Mouse (Mus musculus): ENCODE measurements around the gene Ddx54. TPM values are rescaled to one million over a fixed set of nuclear protein-coding genes. Genes with fewer than 3 reads are reported as not detected.

Gene Ddx54
- polyA plus RNA-seq, 1 experiment from 2014 or later = 17.9 TPM

DNA sequence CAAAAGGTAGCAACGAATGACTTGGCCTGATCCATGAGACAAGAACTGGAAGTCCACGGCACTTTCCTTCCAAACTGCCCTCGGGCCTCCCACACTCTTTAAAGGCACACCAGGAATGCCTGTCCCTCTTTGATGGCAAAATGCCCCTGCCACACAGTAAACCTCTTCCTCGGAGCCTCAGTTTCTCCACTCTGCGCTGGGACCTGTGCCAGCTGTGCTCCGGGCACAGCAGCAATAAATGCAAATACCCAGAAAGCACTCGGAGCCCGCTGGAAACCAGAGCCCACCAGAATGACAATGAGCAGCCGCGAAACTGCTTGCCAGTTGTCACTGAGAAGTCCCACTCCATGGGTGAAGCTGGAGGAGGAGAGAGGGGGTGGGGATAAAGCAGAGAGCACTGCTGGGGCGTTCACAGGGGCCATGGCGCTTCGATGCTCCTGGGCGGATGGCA, 44.8 kb upstream of the Ddx54 start:
- 64% methylated on average over 14 of the region's 14 CpGs for WGBS

GRCm38 (mm10) chr5:120568336-120568768, 44.2 kb upstream of the Ddx54 start:
- Histone ChIP-seq H3K27me3 (ENCODE audit: control insufficient read depth, insufficient read depth, low read length) (no peaks in the 10 kb centered on the region), H3K36me3 (ENCODE audit: control insufficient read depth, insufficient read depth, low read length) (no peaks in the 10 kb centered on the region), H3K4me1 (ENCODE audit: control insufficient read depth in 2 of 2, insufficient read depth in 2 of 2, low read length in 2 of 2) (peaks cover 57 to 62% of the 10 kb centered on the region in 2 experiments), H3K4me2 (ENCODE audit: low read length) (no peak overlapping the region), H3K4me3 (ENCODE audit: control insufficient read depth in 1 of 2, insufficient read depth in 1 of 2, low read depth in 1 of 2, low read length in 2 of 2) (no peak overlapping the region), H3K9ac (ENCODE audit: low read length) (no peak overlapping the region), H3K9me3 (ENCODE audit: control insufficient read depth, low read length) (no peaks in the 10 kb centered on the region), H3K27ac (replicated peaks in 1 of 2; ENCODE audit: control insufficient read depth in 1 of 2, insufficient read depth in 1 of 2, low read depth in 2 of 2, low read length in 2 of 2) (no peak overlapping the region)
- ATAC-seq (ENCODE audit: insufficient number of reproducible peaks, insufficient read depth, low FRiP score, low read depth) = no peak
- WGBS = 74% methylated on average over 9 of the region's 9 CpGs

More for the DNA sequence above, 44.8 kb upstream of the Ddx54 start:
- Histone ChIP-seq H3K36me3 (ENCODE audit: control insufficient read depth, insufficient read depth, low read length) (no peaks in the 10 kb centered on the region), H3K27ac (replicated peaks in 1 of 2; ENCODE audit: control insufficient read depth in 1 of 2, insufficient read depth in 1 of 2, low read depth in 2 of 2, low read length in 2 of 2) (no peak overlapping the region), H3K4me3 (ENCODE audit: control insufficient read depth in 1 of 2, insufficient read depth in 1 of 2, low read depth in 1 of 2, low read length in 2 of 2) (no peak overlapping the region), H3K4me2 (ENCODE audit: low read length) (no peak overlapping the region), H3K27me3 (ENCODE audit: control insufficient read depth, insufficient read depth, low read length) (no peaks in the 10 kb centered on the region), H3K9me3 (ENCODE audit: control insufficient read depth, low read length) (no peaks in the 10 kb centered on the region), H3K9ac (ENCODE audit: low read length) (no peak overlapping the region), H3K4me1 (ENCODE audit: control insufficient read depth in 2 of 2, insufficient read depth in 2 of 2, low read length in 2 of 2) (peaks cover 63 to 68% of the 10 kb centered on the region in 2 experiments)
- ATAC-seq (ENCODE audit: insufficient number of reproducible peaks, insufficient read depth, low FRiP score, low read depth) = no peak

DNA sequence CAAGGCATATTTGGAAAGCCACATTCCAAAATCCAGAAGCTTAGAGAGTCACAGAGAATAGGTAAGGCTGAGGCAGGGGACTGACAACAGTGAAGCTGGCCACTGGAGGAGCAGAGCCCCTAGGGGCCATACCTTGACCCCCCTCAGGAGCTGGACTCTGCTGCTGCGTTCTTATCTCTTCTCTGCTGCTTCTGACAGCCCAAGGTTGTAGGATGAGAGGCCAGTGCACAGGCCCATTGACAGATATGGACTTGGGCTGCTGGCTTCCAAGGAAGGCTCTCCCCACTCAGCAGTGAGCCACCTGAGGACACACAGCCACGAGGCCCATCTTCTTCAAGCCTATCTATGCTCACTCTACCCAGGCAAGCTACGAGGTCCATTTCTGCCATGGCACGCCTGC, 43.6 kb upstream of the Ddx54 start:
- Histone ChIP-seq H3K27me3 (ENCODE audit: control insufficient read depth, insufficient read depth, low read length) (no peaks in the 10 kb centered on the region), H3K4me1 (ENCODE audit: control insufficient read depth in 2 of 2, insufficient read depth in 2 of 2, low read length in 2 of 2) (peaks cover 51 to 57% of the 10 kb centered on the region in 2 experiments), H3K9ac (ENCODE audit: low read length) (no peak overlapping the region), H3K4me3 (ENCODE audit: control insufficient read depth in 1 of 2, insufficient read depth in 1 of 2, low read depth in 1 of 2, low read length in 2 of 2) (no peak overlapping the region), H3K9me3 (ENCODE audit: control insufficient read depth, low read length) (no peaks in the 10 kb centered on the region), H3K4me2 (ENCODE audit: low read length) (no peak overlapping the region), H3K27ac (replicated peaks in 1 of 2; ENCODE audit: control insufficient read depth in 1 of 2, insufficient read depth in 1 of 2, low read depth in 2 of 2, low read length in 2 of 2) (no peak overlapping the region), H3K36me3 (ENCODE audit: control insufficient read depth, insufficient read depth, low read length) (no peaks in the 10 kb centered on the region)
- WGBS = 50% methylated on average over 4 of the region's 4 CpGs
- no peak for ATAC-seq (ENCODE audit: insufficient number of reproducible peaks, insufficient read depth, low FRiP score, low read depth)

- no peak overlapping the region for H3K4me3 ChIP-seq (ENCODE audit: control insufficient read depth in 1 of 2, insufficient read depth in 1 of 2, low read depth in 1 of 2, low read length in 2 of 2)
- no peak overlapping the region for H3K27ac ChIP-seq (replicated peaks in 1 of 2; ENCODE audit: control insufficient read depth in 1 of 2, insufficient read depth in 1 of 2, low read depth in 2 of 2, low read length in 2 of 2)
- peaks cover 50 to 59% of the 10 kb centered on the region in 2 experiments for H3K4me1 ChIP-seq (ENCODE audit: control insufficient read depth in 2 of 2, insufficient read depth in 2 of 2, low read length in 2 of 2)
- no peak overlapping the region for H3K4me2 ChIP-seq (ENCODE audit: low read length)
- no peaks in the 10 kb centered on the region for H3K27me3 ChIP-seq (ENCODE audit: control insufficient read depth, insufficient read depth, low read length)
- H3K9me3 ChIP-seq (ENCODE audit: control insufficient read depth, low read length) = no peaks in the 10 kb centered on the region
- H3K9ac ChIP-seq (ENCODE audit: low read length) = no peak overlapping the region
- 80% methylated on average over 3 of the region's 3 CpGs for WGBS
- ATAC-seq (ENCODE audit: insufficient number of reproducible peaks, insufficient read depth, low FRiP score, low read depth) = no peak
- H3K36me3 ChIP-seq (ENCODE audit: control insufficient read depth, insufficient read depth, low read length) = 0 out of 2 replicates have a peak, but pooled peaks cover 3% of the 10 kb centered on the region
These were observed 42.7 kb upstream of the Ddx54 start for GRCm38 (mm10) chr5:120569791-120570190.

DNA sequence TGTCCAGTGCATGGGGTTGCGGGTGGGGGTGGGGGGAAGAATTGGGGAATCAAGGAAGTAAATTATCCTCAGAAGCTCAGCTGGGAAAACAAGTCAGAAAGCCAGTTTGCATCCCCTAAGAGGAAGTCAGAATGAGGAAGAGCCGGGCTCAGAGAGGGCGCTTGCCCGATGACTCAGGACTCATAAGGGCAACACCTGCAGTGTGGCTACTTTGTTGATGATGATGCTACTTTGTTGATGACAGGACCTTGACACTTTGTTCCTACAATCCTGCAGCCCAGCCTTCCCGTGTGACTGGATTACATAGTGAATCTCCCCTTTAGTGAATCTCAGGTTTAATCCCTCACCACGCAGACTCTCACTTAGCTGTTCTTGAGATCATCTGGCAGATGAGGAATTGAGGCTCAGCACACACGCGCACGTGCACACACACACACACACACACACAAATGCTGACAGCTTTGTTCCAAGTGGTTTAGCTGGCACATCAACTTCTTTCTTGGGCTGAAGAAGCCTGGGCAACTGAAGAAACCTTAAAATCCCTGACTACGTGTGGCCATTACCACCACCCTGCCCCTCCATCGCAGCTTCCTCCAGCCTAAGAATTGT, 42.1 kb upstream of the Ddx54 start:
- H3K9ac ChIP-seq (ENCODE audit: low read length) = no peak overlapping the region
- H3K4me3 ChIP-seq (ENCODE audit: control insufficient read depth in 1 of 2, insufficient read depth in 1 of 2, low read depth in 1 of 2, low read length in 2 of 2) = no peak overlapping the region
- H3K9me3 ChIP-seq (ENCODE audit: control insufficient read depth, low read length) = no peaks in the 10 kb centered on the region
- 0 out of 2 replicates have a peak, but pooled peaks cover 3% of the 10 kb centered on the region for H3K36me3 ChIP-seq (ENCODE audit: control insufficient read depth, insufficient read depth, low read length)
- no peaks in the 10 kb centered on the region for H3K27me3 ChIP-seq (ENCODE audit: control insufficient read depth, insufficient read depth, low read length)
- ATAC-seq (ENCODE audit: insufficient number of reproducible peaks, insufficient read depth, low FRiP score, low read depth) = no peak
- H3K4me2 ChIP-seq (ENCODE audit: low read length) = no peak overlapping the region
- 89% methylated on average over 11 of the region's 11 CpGs for WGBS
- no peak overlapping the region for H3K27ac ChIP-seq (replicated peaks in 1 of 2; ENCODE audit: control insufficient read depth in 1 of 2, insufficient read depth in 1 of 2, low read depth in 2 of 2, low read length in 2 of 2)
- H3K4me1 ChIP-seq (ENCODE audit: control insufficient read depth in 2 of 2, insufficient read depth in 2 of 2, low read length in 2 of 2) = peaks cover 47 to 61% of the 10 kb centered on the region in 2 experiments

DNA sequence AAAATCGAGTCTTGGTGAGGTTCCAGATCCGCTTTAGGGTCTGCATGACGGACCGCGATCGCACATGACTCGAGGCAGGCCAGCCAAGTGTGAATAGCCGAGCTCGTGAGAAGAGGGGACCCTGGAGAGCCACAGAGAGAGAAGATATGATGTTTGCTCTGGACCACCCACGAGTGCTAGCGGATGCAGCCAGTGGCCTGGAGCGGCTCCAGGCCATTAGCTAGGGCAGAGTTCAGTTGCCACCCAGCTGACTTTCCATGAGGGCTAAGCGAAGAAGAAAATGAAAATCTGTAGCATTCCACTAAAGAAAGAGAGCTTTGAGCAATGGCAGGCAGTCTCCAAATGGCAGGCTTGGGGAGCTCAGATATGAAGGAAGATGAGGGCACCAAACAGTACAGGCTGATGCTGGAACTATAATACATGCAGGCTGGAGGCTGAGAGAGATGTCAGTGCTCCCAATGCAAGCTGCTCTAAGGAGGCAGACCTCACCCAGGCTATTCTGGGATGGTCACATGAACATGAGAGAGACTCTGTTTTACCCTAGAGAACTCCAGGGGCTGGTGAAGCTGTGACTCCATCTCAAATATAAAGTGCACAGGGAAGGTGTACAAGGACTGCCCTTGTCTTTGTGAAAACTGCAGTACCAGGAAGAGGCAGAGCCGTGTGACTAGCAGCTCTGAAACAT, 41.3 kb upstream of the Ddx54 start:
- H3K4me2 ChIP-seq (ENCODE audit: low read length) = no peak overlapping the region
- ATAC-seq (ENCODE audit: insufficient number of reproducible peaks, insufficient read depth, low FRiP score, low read depth) = no peak
- no peak overlapping the region for H3K9ac ChIP-seq (ENCODE audit: low read length)
- no peaks in the 10 kb centered on the region for H3K27me3 ChIP-seq (ENCODE audit: control insufficient read depth, insufficient read depth, low read length)
- 0 out of 2 replicates have a peak, but pooled peaks cover 3% of the 10 kb centered on the region for H3K36me3 ChIP-seq (ENCODE audit: control insufficient read depth, insufficient read depth, low read length)
- H3K4me3 ChIP-seq (ENCODE audit: control insufficient read depth in 1 of 2, insufficient read depth in 1 of 2, low read depth in 1 of 2, low read length in 2 of 2) = no peak overlapping the region
- WGBS = 71% methylated on average over 14 of the region's 14 CpGs
- H3K9me3 ChIP-seq (ENCODE audit: control insufficient read depth, low read length) = no peaks in the 10 kb centered on the region
- no peak overlapping the region for H3K27ac ChIP-seq (replicated peaks in 1 of 2; ENCODE audit: control insufficient read depth in 1 of 2, insufficient read depth in 1 of 2, low read depth in 2 of 2, low read length in 2 of 2)
- peaks cover 39 to 53% of the 10 kb centered on the region in 2 experiments for H3K4me1 ChIP-seq (ENCODE audit: control insufficient read depth in 2 of 2, insufficient read depth in 2 of 2, low read length in 2 of 2)

DNA sequence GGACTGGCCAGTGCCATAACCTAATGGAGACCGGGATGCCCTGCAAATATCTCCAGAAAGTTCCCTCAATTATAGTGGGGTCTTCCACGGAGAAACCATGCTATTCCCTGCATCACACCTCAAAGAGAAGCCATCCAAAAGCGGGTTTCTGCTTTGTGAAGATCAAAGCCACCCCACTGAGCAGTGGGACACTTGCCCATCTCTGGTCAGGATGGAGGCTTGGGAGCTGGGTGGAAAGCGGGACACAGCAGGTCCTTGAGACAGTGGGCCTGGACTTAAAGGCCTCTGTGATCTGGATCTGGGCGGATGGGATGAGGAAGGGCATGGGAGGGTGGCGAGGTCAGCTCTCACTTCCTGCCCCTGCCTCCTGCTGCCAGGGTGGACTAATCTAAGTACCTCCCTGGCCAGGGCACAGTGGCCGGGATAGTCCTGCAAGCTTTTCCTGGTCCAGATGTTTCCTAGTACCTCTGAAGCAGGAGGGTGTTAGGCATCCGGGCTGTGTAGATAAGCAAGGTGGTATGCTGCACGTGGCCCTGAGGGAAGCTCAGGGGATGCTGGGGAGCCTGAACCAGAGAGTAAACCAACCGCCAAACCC, 38.0 kb upstream of the Ddx54 start:
- no peak overlapping the region for H3K9ac ChIP-seq (ENCODE audit: low read length)
- no peak for ATAC-seq (ENCODE audit: insufficient number of reproducible peaks, insufficient read depth, low FRiP score, low read depth)
- no peaks in the 10 kb centered on the region for H3K27me3 ChIP-seq (ENCODE audit: control insufficient read depth, insufficient read depth, low read length)
- H3K4me1 ChIP-seq (ENCODE audit: control insufficient read depth in 2 of 2, insufficient read depth in 2 of 2, low read length in 2 of 2) = peaks cover 22 to 46% of the 10 kb centered on the region in 2 experiments
- 0 out of 2 replicates have a peak, but pooled peaks cover 3% of the 10 kb centered on the region for H3K36me3 ChIP-seq (ENCODE audit: control insufficient read depth, insufficient read depth, low read length)
- H3K4me2 ChIP-seq (ENCODE audit: low read length) = no peak overlapping the region
- no peak overlapping the region for H3K27ac ChIP-seq (replicated peaks in 1 of 2; ENCODE audit: control insufficient read depth in 1 of 2, insufficient read depth in 1 of 2, low read depth in 2 of 2, low read length in 2 of 2)
- H3K9me3 ChIP-seq (ENCODE audit: control insufficient read depth, low read length) = no peaks in the 10 kb centered on the region
- H3K4me3 ChIP-seq (ENCODE audit: control insufficient read depth in 1 of 2, insufficient read depth in 1 of 2, low read depth in 1 of 2, low read length in 2 of 2) = no peak overlapping the region
- WGBS = 52% methylated on average over 10 of the region's 10 CpGs

Measured in heart, embryonic 14.5 days (tissue).